Mouse (Mus musculus) kidney, postnatal 0 days (tissue): ENCODE data around the gene Mdm4. TPM values are rescaled to one million over a fixed set of nuclear protein-coding genes. Genes with fewer than 3 reads are reported as not detected.
"Not testable (repeated sequence)": the region's sequence is repeated elsewhere in the genome, so short reads cannot be mapped to it uniquely, and the experiment has no call there.

ENCODE experiments used
- ATAC-seq: fragments of 200-750 bp; cut with Nextera tagmentation; replicated peaks from 2 replicates; pipeline ENCODE4 v1.8.0; 2017; ENCODE audit warnings: low read depth, moderate number of reproducible peaks, moderate TSS enrichment, moderate library complexity; ENCODE audit not compliant: low FRiP score
- DNase-seq: peaks from one replicate; pipeline ENCODE4 v3.0.0-alpha.2; 2016; ENCODE audit warnings: low spot score
- H3K27ac ChIP-seq: fragments of 300-500 bp; sonication (generic); 2 replicates; pipeline ENCODE4 v1.5.1; 2014; ENCODE audit warnings: mild to moderate bottlenecking
- H3K27me3 ChIP-seq: fragments of 300-500 bp; sonication (generic); 2 replicates; pipeline ENCODE4 v1.6.1; 2014; ENCODE audit warnings: low read length, mixed read lengths; ENCODE audit not compliant: insufficient read depth
- H3K36me3 ChIP-seq: fragments of 300-500 bp; sonication (generic); 2 replicates; pipeline ENCODE4 v1.6.1; 2014; ENCODE audit warnings: low read length, mixed read lengths; ENCODE audit not compliant: insufficient read depth
- H3K4me1 ChIP-seq: fragments of 300-500 bp; sonication (generic); replicated peaks from 2 replicates; pipeline ENCODE4 v1.6.1; 2014; ENCODE audit warnings: antibody characterized with exemption, low read length, mixed read lengths; ENCODE audit not compliant: insufficient read depth
- H3K4me2 ChIP-seq: fragments of 300-500 bp; sonication (generic); 2 replicates; pipeline ENCODE4 v1.6.1; 2014; ENCODE audit warnings: mild to moderate bottlenecking, low read length, moderate library complexity, mixed read lengths
- H3K4me3 ChIP-seq: fragments of 300-500 bp; sonication (generic); replicated peaks from 2 replicates; pipeline ENCODE4 v1.5.1; 2014; ENCODE audit warnings: low read depth, low read length
- H3K9ac ChIP-seq: fragments of 300-500 bp; sonication (generic); 2 replicates; pipeline ENCODE4 v1.6.1; 2014; ENCODE audit warnings: low read depth, low read length
- H3K9me3 ChIP-seq: fragments of 300-500 bp; sonication (generic); replicated peaks from 2 replicates; pipeline ENCODE4 v1.6.1; 2016; ENCODE audit warnings: low read length, inconsistent platforms, mixed read lengths
- CTCF ChIP-seq: IDR thresholded peaks from 2 replicates; pipeline ENCODE4 v1.5.1; 2016; ENCODE audit warnings: antibody characterized with exemption, low read depth, mild to moderate bottlenecking, moderate library complexity
- WGBS: fragments of 180-500 bp; shearing (Covaris S2); extraction: QIAGEN DNeasy Blood & Tissue Kit; methylation state at CpG from one replicate; pipeline ENCODE4 v1.1.7; 2014; 5-methylcytosine and 5-hydroxymethylcytosine counted together
- polyA plus RNA-seq: library from polyadenylated mRNA; unstranded; fragments of >200 nt; fragmentation: Nextera tagmentation; extraction: Ambion mirVana; gene quantifications from 2 replicates; pipeline ENCODE4 v1.2.1, GENCODE M21; 2015

Mdm4 gene
- polyA plus RNA-seq, 1 experiment from 2014 or later: 16.7 TPM

DNA sequence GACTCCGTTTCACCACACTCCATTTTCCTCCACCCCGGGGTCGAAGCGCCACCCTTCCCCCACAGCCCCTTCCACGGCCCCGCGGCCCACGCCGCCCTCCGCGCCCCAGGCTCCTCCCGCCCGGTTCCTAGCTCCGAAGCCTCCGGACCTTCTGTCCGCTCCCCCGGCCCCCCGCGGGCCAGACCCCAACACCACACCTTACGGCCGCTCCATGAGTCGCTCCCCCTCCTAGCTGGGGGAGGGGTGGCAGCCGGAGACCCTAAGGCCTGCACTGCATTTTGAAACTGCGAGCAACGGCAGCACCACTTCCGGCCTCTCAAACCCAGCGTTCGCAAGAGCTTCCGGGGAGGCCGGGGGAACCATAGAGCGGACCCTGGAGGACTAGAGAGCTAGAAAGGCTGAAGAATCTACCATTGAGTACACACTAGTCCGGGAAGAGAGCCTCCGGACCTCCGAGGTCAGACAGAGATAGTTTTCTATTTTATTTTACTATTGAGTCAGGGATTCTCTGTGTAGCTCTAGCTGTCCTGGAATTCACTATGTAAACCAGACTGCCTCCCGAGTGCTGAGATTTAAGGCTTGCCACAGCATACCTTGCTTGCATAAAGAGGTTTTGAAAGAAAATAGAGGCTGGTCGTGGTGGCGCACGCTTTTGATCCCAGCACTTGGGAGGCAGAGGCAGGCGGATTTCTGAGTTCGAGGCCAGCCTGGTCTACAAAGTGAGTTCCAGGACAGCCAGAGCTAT lies 5.1 kb downstream of the Mdm4 start:
- Histone ChIP-seq H3K36me3 (no peaks in the 10 kb centered on the region), H3K9me3 (no peaks in the 10 kb centered on the region), H3K4me3 (peak overlapping the region; percentile 81), H3K4me1 (no peaks in the 10 kb centered on the region), H3K27ac (peak overlapping the region; percentile 88), H3K9ac (peak overlapping the region; percentile 91), H3K27me3 (no peaks in the 10 kb centered on the region), H3K4me2 (peak overlapping the region; percentile 60)
- WGBS: 1% methylated on average over 40 of the region's 40 CpGs
- TF ChIP-seq CTCF: no peak; the same call in 1 of the 2 replicates
- ATAC-seq (peak; percentile 95), DNase-seq (peak; percentile 99)

DNA sequence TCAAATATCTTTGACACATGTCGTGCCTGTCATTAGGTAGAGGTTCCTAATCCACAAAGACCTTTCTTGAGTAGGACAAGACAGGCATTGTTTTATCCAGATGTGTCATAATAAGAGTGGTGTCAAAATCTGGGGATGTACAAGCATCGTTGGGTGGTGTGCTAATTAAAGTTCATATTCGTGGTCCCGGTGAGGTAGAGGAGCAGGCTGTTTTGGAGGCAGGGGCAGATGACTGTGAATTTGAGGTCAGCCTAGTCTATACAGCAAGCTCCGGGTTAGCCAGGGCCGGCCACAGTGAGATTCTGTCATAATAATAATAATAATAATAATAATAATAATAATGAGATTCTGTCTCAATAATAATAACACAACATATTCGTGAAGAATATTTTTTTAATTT lies 5.9 kb downstream of the Mdm4 start:
- Histone ChIP-seq H3K4me3 (peak overlapping the region; percentile 81), H3K27ac (0 out of 2 replicates have a peak overlapping the region, but pooled peaks have one; percentile 88)
- TF ChIP-seq CTCF: no peak

DNA sequence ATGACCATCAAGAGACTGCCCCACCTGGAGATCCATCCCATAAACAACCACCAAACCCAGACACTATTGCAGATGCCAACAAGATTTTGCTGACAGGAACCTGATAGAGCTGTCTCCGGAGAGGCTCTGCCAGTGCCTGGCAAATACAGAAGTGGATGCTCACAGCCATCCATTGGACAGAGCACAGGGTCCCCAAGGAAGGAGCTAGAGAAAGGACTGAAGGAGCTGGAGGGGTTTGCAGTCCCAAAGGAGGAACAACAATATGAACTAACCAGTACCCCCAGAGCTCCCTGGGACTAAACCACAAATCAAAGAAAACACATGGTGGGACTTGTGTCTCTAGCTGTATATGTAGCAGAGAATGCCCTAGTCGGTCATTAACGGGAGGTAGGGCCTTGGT lies 6.6 kb downstream of the Mdm4 start:
- not testable (repeated sequence) for H3K9me3 ChIP-seq, ATAC-seq, DNase-seq, H3K27ac ChIP-seq, H3K4me1 ChIP-seq, H3K4me3 ChIP-seq, H3K36me3 ChIP-seq, H3K27me3 ChIP-seq, H3K9ac ChIP-seq
- peak overlapping the region; percentile 60; the same call in 1 of the 2 replicates for H3K4me2 ChIP-seq
- 94% methylated on average over 3 of the region's 3 CpGs for WGBS

More for the DNA sequence above, 5.9 kb downstream of the Mdm4 start:
- ATAC-seq (no peak), DNase-seq (no peak)
- peak overlapping the region; percentile 60 for H3K4me2 ChIP-seq
- no peaks in the 10 kb centered on the region for H3K27me3 ChIP-seq
- no peaks in the 10 kb centered on the region for H3K36me3 ChIP-seq
- 38% methylated on average over 7 of the region's 7 CpGs for WGBS
- H3K9ac ChIP-seq: peak overlapping the region; percentile 91
- H3K9me3 ChIP-seq: no peaks in the 10 kb centered on the region
- no peaks in the 10 kb centered on the region for H3K4me1 ChIP-seq

DNA sequence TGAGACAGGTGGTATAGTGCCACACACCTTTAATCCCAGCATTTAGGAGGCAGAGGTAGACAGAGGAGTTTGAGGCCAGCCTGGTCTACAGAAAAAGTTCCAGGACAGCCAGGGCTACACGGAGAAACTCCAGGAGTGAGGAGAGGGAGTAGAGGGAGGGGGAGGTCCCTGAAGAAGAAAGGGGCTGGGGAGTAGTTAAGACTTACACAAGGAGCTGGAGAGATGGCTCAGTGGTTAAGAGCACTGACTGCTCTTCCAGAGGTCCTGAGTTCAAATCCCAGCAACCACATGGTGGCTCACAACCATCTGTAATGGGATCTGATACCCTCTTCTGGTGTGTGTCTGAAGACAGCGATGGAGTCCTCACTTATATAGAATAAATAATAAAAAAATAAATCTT lies 8.4 kb downstream of the Mdm4 start:
- H3K4me2 ChIP-seq, H3K36me3 ChIP-seq, ATAC-seq, H3K27ac ChIP-seq, DNase-seq, H3K9me3 ChIP-seq, H3K4me1 ChIP-seq, H3K4me3 ChIP-seq, H3K9ac ChIP-seq, H3K27me3 ChIP-seq: not testable (repeated sequence)
- WGBS: 100% methylated on average over 2 of the region's 2 CpGs

DNA sequence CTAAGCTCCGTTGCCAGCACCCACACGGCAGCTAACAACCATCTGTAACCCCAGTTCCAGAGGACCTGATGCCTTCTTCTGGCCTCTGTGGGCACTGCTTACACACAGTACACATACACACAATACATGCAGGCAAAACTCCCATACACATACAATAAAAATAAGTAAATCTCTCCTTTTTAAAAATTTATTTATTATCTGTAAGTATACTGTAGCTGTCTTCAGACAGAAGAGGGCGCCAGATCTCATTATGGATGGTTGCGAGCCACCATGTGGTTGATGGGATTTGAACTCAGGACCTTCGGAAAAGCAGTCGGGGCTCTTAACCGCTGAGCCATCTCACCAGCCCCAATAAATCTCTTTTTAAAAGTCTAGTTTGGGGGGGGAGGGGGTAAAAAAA lies 9.0 kb downstream of the Mdm4 start:
- no peaks in the 10 kb centered on the region for H3K9me3 ChIP-seq
- DNase-seq: no peak

DNA sequence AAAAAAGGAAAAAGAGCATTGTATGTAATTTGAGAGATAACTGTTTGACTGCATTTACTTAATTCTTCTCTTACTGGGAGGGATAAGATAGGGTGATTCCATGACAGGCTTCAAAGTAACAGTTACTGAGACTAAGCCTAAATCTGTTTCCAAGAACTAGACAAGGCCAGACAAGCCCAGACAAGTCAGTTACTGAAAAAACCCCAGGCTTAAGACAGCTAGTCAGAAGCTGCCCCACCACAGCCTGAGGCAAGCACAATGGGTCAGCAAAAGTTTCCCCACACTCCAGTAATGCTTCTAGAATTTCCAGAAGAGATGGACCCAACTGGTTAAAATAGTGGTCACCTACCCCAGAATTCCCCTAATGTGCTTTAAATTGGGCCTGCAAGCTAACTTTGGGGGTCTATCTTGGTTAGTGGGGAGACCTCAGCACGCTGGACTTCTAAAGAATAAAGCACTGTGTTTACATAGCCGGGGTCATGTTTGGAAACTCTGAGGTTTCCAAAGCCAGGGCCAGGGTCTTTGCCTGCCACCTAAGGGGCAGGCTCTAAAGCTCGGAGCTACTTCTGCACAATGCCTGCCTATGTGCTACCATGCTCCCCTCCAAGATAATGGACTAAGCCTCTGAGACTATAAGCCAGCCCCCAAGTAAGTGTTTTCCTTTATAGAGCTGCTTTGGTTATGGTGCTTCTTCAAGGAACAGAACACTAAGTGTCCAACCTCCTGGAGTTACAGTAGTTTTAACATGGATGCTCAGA lies 10.0 kb downstream of the Mdm4 start:
- DNase-seq: no peak
- TF ChIP-seq CTCF: no peak

More for the DNA sequence above, 9.0 kb downstream of the Mdm4 start:
- Histone ChIP-seq H3K4me2 (no peak overlapping the region), H3K27ac (no peak overlapping the region), H3K36me3 (peaks cover 7% of the 10 kb centered on the region; the same call in 1 of the 2 replicates), H3K9ac (no peak overlapping the region), H3K4me3 (no peak overlapping the region), H3K27me3 (no peaks in the 10 kb centered on the region), H3K4me1 (no peaks in the 10 kb centered on the region)
- no peak for ATAC-seq
- TF ChIP-seq CTCF: peak; percentile 35
- 94% methylated on average over 7 of the region's 7 CpGs for WGBS

More for the DNA sequence above, 10.0 kb downstream of the Mdm4 start:
- Histone ChIP-seq H3K9me3 (no peaks in the 10 kb centered on the region), H3K4me1 (no peaks in the 10 kb centered on the region), H3K4me2 (no peak overlapping the region), H3K27ac (no peak overlapping the region), H3K4me3 (no peak overlapping the region), H3K36me3 (peaks cover 7% of the 10 kb centered on the region; the same call in 1 of the 2 replicates), H3K27me3 (no peaks in the 10 kb centered on the region), H3K9ac (no peak overlapping the region)
- ATAC-seq: no peak
- 76% methylated on average over 3 of the region's 3 CpGs for WGBS
